Mouse (Mus musculus): ENCODE measurements around the gene Capn6.

The Capn6 gene

DNA sequence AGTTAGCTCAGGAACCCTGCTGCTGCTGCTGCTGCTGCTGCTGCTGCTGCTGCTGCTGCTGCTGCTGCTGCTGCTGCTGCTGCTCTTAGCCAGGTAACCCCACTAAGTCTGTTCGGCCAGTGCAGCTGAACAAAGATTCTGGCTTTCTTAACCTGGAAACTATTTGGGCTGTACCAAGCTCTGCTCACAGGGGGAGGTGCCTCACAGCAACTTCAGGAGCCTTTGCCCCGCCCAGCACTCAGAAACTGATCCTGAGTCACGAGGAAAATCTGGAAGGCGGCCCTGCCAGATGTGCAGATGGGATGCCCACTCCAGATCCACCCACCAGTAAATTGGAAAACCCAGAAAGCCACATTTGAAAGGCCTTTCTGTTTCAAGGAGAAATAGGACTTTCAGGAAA is at the start of gene Capn6:
Gene Capn6 (minus strand): TSS at position 203 of the 400 bp plus-strand sequence.
- no peak for DNase-seq (ENCODE audit: low spot score)

- DNase-seq (ENCODE audit: low spot score): no peak
Observed at GRCm38 (mm10) chrX:143867129-143867664, 40.0 kb upstream of the Capn6 start.

- no peak for DNase-seq (ENCODE audit: low spot score)
Observed at GRCm38 (mm10) chrX:143851351-143851750, 24.1 kb upstream of the Capn6 start.

GRCm38 (mm10) chrX:143849969-143850368 is 22.8 kb upstream of the Capn6 start:
- no peak for DNase-seq (ENCODE audit: low spot score)

- DNase-seq (ENCODE audit: low spot score): no peak
Observed at GRCm38 (mm10) chrX:143846637-143847036, 19.4 kb upstream of the Capn6 start.

DNA sequence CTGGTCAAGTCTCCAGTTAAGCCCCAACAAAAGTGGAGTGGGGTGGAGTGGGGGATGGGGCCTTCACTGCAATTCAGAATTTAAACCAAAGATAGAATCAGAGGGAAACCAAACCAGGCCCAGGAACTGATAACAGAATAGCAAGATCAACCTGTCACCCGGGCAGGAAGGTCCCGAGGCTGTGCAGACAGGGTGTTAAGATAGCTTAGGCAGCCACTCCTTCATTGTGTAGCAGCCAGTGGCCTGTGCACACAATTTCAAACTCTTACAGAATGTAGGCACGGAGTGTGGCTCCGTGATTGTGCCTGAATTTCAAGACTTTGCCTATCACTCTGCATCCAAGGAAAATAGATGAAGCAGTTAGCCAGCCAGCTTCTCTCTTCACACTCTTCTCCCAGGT is 693 bp downstream of the Capn6 start:
- no peak for DNase-seq (ENCODE audit: low spot score)

DNA sequence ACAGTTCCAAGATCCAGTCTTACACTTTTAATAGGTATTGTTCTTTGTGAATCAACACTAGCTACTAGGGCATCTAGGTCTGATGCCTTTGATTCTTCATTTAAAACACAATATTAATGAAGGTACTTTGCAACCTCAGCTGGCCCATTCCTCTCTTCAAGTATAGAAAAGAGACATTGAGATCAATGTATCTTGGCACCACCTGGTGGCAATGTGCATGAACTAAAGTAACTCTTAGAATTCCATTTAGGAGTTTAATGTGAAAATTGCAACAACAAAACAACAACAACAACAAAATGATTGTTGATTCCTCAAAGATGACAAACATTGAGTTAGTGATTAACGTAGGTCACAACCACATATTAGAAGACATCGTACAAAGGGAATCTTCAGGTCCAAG is 8.3 kb downstream of the Capn6 start:
- no peak for DNase-seq (ENCODE audit: low spot score)

GRCm38 (mm10) chrX:143815948-143816347 is 11.3 kb downstream of the Capn6 start:
- DNase-seq (ENCODE audit: low spot score): no peak

DNA sequence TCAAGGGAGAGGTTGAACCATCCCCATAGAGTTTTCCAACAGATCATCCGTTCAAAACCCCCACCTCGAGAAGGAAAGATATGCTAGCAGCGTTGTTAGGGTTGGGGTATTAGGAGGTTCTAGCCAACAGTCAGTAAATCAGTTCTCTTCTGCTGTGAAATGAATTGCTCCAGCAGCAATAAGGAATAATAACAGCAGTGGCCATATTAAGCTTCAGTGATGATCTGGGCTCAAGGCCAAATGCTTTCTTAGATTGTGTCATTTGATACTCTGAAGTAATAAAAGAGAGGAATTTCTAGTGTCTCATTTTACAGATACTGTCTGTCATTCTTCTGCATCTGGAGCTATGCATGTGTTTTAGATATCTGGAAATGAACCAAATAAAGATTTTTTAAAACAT is 64.7 kb downstream of the Capn6 start:
- no peak for DNase-seq (ENCODE audit: low spot score)

Measured in left cerebral cortex, adult 11 months (tissue).